Mouse (Mus musculus) gastrocnemius, postnatal 25 days (tissue): ENCODE data around the gene Sectm1a. TPM values are rescaled to one million over a fixed set of nuclear protein-coding genes. Genes with fewer than 3 reads are reported as not detected.
"Not testable (repeated sequence)": the region's sequence is repeated elsewhere in the genome, so short reads cannot be mapped to it uniquely, and the experiment has no call there.

Experiments used
- DNase-seq: peaks from one replicate; pipeline ENCODE4 v3.0.0; 2022
- long read RNA-seq, 2 experiments: library from polyadenylated mRNA; stranded (forward); transcript quantifications; one replicate each; pipeline ENCODE4 v2.0.0; 2021
- total RNA-seq, 2 experiments: library from RNA; stranded (reverse); gene quantifications; 1 replicate in 1 of 2; 2 replicates in 1 of 2; pipeline ENCODE4 v1.2.3; 2021

Sectm1a gene
- not detected for total RNA-seq
- long read RNA-seq, experiment 1 = 0 reads
- long read RNA-seq, experiment 2 = 0 reads

DNA sequence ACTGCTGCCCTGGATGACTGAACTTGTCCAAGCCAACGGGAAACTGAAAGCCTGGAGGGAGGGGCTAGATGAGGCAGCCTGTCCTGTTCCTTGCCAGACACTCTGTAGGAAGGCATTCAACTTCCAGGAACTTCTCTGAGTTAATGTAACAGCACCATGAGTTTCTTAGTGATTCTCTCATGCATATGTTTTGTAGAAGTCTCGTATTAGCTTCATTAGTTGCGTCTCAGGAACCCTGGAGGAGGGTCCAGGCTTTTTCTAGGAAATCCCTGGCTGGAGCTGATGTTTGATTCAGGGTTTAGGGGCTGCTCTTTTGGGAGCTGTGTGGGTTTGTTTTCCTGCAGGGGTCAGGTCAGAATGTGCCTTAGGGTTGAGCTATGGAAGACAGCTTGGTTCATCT, at the start of gene Sectm1a:
Gene Sectm1a, minus strand, starts transcription at position 101 of the 400 bp plus-strand sequence.
- DNase-seq = no peak

DNA sequence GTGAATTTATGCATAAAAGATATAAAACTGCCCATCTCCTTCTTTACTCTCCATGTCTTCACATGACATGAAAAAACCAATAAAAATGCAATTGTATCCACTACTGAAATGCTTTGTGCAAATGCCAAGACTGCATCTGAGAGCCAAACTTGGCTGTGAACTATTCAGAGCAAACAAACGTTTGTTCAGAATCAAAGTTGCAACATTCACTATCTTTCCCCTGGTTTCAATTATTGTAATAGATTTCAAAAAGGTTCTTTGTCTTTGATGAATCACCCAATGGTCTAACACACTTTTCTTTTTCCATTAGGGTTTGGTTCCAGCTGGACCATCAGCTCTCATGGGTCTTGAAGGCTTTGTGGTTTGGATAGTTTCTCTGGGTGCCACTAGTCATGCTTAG, 48.6 kb upstream of the Sectm1a start:
- DNase-seq = no peak

DNA sequence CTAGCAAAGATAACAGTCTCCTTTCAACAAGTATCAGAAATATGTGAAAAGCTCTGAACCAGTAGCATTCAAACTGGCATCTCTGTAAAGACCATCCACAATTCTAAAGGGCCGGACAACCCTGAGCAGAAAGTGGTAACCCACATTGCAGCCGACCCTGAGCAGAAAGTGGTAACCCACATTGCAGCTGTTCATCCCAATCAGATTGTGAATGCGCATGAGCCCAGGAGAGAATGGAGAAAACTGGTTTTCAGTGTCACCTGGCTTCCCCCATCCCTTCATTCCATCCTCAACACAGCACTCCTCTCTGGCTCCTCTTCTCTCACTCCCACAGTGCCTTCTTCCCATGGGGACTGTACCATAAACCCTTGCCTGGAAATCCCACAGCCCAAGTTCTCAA, 46.4 kb upstream of the Sectm1a start:
- DNase-seq = no peak

DNA sequence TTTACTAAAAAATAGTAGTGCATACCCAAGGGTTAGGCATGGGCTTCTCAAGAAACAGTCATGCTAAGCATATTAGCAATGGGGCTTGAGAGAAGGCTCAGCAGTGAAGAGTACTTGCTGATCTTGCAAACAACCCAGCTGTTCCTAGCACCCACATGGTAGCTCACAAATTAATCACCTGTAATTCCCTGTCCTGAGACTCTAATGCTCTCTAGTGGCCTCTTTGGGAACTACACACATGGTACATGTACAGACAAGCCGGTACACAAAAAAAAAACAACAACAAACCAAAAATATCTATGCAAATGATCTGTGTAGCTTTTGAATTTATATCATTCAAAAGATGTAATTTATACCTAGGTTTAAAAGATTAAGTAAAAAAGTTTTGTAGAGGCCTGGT, 45.4 kb upstream of the Sectm1a start:
- DNase-seq = no peak

DNA sequence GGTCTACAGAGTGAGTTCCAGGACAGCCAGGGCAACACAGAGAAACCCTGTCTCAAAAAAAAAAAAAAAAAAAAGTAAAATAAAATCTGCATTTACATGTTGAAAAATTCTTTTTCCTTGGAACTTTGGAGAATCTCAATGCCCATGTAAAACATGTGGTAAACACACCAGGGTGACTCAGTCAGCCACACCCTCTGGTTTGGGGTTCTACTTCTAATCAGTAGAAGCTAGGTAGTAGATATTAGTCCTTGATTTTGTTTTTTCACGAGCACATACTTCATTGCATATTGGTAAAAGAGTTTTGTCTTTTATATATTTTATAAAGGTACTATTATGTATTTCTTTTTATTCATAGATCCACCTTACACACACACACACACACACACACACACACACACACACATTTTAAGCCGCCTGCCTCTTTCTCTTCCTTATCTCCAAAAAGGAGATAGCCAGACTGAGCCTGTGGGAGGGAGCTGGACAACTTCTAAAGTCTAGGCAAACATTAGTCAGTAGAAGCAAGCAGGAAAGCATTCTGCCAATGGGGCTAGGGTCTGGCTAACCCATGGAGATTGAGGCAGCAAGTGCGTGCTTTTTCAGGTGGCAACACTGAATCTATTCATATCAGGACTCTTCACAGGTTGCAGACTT, 44.6 kb upstream of the Sectm1a start:
- DNase-seq = no peak

DNA sequence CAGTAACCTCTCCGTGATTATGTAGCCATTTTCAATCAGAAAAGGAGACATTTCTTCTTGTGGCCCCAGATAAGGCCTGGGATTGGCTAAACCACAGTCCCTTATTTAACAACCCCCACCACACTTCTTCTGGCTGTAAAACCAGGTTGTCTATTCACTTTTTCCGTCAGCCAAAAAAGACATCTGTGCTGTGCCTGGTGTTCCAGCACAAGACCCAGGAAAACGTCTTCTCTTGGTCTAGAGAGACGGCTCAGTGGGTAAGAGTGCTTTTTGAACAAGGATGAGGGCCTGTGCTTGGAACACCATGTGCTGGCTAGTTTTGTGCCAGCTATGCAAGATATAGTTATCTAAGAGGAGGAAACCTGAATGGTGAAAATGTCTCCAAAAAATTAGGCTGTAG, 42.4 kb upstream of the Sectm1a start:
- DNase-seq = no peak

DNA sequence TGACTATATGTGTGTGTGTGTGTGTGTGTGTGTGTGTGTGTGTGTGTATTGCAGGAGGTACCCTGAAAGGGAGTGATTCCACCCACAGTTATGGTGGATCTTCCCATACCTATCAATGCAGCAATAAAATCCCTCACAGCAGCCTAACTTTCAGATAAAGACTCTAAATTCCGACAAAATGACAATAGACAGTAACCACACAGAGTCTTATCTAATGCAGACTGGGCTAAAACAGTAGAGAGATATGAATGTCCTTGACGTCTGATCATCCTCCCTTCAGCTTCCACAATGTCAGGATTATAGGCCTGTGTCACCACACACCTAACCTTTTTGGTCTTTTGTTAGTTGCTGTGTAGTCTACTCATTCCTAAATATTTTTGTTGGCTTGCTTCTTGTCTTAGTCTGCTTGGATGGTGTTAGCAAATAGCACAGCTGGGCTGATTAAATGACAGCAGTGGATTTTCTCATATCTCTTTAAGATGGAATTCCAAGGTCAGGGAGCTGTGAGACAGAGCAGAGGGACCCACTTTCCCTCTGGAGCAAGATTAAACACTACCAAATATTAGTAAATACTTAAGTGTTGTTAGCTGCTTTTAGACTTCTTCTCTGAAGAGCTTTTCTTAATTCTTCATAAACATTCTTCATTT, 41.1 kb upstream of the Sectm1a start:
- DNase-seq = no peak

DNA sequence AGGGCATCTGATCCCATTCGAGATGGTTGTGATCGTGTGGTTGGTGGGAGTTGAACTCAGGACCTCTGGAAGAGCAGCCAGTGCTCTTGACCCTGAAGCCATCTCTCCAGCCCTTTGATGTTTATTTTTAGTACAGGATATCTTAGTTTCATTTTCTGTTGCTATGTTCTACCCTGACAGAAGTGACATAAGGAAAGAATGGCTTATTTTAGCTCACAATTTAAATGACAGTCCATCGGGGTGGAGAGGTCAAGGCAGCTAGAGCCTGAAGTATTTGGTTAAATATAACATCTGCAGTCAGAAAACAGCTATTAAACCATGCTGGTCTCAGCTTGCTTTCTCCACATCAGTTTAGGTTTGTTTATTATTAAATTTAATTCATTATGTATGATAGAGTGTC, 40.1 kb upstream of the Sectm1a start:
- no peak for DNase-seq

DNA sequence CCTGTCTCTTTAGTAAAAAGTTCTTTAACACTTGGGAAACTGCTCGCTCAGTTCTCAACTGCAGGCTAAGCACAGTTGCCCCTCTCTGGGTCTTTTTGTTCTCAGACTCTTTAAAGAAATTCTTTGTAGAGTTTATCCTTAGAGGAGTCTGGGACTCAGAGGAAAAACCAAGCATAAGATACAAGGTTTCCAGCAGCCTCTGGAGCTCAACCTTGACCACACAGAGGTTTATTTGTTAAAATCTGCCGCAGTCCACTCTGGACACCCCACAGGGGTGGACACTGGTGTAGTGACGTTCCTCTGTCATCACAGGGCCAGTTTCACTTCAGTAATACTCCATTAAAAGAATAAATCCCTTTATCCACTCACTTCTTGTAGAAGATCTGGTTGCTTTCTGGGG, 37.6 kb upstream of the Sectm1a start, which contains the start of gene Tex19.2:
Gene Tex19.2, minus strand, starts transcription at position 101 of the 400 bp plus-strand sequence.
- no peak for DNase-seq

DNA sequence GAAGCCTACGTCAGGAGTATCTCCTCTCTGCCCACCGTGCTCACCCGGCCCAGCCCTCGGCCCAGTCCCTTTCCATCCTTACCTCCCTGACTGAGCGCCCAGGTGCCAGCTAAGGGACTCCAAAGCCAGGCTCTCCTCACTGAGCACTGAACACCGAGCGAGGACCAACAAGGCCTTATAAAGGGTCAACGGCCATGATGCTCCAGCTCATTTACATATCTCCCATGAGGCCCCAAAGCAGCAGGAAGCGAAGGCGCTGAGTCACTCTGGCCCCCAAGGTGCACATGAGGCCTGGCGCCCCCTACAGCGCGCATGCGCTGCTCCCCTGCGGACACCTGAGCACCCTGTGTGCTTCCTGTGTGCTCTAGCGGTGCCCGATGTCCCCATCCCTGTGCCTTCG, 37.1 kb upstream of the Sectm1a start:
- DNase-seq = no peak

DNA sequence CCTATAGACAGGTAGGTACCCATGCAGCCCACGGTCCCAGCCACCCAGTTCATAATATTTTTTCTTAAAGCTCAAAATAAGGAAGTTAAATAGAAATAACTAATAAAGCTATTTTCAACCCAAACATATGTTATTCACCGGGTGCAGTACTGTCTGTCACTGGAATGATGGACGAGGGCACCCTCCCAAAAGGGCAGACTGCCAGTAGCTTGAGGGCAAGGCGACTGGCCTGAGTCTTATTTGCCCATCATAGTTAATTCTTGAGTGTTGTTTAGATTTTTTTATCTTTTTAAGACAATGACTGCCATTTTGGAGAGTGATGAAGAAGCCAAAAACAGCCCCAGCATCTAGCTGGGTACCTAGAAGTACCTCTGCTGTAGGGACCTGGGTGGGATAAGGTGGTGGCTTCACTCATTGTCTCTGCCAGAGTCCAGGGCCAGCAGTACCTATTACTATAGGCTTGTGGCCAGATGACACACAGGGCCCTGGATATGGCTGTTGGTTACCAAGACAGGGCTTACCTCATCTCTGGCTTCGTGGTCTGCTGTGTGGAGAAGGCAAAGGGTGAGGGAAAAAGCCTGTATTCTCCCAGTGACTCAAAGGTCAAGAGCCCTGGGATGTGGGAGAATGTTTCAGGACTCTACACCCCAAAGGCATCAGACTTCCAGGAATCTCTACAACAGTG, 31.2 kb upstream of the Sectm1a start:
- no peak for DNase-seq

DNA sequence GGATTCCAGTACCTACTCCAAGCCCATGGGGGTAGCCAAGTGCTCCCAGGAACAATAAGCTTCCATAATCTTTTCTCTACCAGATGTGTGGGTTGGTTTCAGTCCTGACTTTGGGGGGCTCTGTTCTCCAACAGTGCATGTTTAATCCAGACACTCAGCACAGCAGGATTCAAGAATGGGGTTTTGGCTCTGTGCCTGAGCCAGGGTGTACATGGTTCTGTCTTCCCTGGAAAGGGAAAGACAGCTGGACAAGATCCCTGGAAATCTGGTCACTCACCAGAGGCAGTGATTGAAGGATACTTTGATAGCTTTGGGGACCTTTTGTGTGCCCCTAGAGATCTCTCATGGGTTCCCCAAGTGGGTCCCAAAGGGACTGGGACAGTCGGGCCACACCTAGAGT, 30.6 kb upstream of the Sectm1a start:
- DNase-seq = no peak

DNA sequence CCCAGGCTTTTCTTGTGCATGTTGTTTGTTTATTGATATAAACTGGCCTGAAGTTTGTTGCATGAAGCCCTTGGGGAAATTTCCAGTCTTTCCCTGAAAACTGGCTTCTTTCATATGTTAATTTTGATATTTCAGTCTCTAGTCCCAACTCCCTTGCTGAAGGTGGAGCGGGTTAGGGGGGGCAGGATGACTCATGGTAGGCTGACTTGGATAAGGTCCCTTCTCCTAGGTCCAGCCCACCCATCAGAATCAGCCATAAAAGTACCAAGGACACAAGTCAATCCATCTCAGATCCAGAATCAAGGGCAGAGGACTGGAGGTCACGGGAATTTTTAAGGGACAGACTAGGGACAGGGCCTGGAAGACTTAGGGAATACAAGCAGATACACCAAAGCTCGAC, 30.0 kb upstream of the Sectm1a start:
- DNase-seq = no peak

DNA sequence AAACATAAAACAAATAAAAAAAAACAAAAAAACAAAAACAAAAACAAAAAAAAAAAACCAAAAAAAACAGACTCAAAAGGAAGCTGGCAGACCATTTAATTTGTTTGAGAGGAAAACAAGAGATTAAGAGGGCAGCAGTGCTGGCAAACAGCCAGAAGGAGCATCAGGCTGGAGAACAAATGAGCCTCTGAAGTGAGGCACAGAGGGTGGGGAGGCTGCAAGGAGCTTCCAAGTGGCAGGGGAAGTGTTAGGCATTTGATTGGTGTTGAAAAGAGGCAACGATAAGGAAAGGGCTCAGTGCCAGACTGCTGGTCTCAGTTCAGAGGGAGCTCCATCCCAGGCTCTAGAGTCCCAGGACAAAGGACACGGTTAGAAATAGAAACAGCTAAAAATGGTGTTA, 29.0 kb upstream of the Sectm1a start:
- DNase-seq = no peak

DNA sequence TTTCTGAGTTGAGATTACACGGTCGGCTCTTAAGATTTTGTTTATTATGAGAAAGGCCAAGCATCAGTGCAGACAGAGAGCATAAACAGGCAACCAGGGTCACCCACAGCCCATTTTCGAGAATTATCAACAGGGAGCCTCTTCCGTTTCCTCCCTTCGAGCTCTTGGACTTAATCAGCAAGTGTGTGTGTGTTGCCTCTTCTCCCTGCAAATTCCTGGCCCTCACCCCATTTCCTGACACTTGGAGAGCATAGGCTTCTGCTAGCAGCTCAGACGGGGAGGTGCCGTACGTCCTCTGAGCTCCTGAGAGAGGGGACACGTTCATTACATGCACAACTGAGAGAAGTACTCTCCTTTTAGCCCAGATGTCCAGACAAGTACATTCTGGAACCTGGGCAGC, 27.0 kb upstream of the Sectm1a start:
- DNase-seq = no peak

DNA sequence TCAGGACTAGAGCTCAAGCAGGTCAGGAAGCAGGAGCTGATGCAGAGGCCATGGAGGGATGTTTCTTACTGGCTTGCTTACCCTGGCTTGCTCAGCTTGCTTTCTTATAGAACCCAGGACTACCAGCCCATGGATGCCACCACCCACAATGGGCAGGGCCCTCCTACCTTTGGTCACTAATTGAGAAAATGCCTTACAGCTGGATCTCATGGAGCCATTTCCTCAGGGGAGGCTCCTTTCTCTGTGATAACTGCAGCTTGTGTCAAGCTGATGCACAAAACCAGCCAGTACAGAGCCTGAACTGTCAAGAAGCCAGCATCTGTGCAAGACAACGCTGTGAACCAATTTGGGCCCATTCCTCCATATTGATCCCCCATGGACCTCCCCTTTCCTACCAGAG, 26.2 kb upstream of the Sectm1a start:
- DNase-seq = not testable (repeated sequence)

DNA sequence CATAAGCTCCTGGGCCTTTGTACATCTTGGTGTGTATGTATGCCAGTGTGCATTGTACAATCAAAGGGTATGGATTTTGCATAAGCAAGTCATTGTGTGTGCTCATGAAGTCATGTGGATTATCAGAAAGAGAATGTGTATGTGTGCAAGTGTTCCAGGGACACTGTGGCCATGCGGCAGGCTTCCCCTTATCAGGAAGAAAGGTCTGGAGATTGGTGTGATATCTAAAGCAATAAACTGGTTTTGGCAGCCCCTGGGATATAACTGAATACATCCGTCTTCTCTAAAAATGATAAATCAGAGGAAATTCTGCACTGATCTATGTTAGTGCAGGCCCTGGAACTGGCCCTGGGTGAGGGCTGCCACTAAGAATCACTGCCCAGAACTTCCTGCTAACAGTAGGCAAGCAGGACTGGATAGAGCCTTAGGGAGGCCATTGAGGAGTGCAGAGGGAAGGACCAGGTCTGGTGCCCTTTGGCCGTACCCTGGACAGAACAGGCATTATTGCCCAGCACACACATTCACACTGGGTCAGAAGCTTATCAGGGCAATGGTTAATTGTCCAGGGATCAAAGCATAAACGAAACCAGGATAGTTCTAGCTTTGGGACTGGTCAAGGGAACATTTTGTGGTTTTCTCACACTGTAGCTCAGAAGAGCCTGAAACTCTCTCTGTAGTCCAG, 20.2 kb upstream of the Sectm1a start:
- DNase-seq = no peak

DNA sequence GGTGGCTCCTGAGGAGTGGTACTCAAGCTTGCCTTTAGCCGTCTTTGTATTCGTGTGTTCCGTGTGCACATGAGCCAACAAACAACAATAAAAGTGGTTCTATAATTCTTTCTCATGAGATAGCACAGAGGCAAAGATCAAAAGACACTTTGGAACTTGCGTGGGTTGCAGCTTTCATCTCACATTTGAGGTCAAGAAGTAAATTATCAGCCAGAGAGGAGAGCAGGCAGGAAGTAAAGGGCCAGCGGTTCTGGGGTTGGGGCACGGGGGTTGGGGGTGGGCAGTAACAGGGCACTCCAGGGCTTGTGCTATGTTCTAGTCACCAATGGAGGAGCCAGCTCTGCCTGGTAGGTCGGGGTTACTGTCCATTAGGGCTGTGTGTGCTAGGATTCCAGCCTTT, 19.7 kb upstream of the Sectm1a start:
- DNase-seq = no peak

DNA sequence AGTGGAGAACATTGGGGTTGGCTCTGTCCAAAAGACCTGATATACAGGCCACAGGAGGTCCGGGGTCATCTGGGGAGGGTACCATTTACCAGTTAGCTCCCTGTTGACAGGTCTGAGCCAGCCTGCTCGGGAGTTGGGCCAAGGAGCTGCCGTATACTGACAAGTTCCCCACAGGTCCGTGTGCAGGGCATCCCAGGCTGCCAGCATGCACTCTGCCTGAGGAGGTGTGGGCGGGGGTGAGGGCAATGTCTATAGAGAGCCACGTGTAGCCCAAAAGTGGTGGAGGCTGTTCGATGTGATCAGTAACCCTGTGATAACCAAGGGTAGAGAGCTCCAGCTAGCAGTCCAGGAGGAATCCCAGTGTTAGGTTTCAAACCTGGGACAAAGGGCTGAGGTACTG, 18.7 kb upstream of the Sectm1a start:
- DNase-seq = no peak

DNA sequence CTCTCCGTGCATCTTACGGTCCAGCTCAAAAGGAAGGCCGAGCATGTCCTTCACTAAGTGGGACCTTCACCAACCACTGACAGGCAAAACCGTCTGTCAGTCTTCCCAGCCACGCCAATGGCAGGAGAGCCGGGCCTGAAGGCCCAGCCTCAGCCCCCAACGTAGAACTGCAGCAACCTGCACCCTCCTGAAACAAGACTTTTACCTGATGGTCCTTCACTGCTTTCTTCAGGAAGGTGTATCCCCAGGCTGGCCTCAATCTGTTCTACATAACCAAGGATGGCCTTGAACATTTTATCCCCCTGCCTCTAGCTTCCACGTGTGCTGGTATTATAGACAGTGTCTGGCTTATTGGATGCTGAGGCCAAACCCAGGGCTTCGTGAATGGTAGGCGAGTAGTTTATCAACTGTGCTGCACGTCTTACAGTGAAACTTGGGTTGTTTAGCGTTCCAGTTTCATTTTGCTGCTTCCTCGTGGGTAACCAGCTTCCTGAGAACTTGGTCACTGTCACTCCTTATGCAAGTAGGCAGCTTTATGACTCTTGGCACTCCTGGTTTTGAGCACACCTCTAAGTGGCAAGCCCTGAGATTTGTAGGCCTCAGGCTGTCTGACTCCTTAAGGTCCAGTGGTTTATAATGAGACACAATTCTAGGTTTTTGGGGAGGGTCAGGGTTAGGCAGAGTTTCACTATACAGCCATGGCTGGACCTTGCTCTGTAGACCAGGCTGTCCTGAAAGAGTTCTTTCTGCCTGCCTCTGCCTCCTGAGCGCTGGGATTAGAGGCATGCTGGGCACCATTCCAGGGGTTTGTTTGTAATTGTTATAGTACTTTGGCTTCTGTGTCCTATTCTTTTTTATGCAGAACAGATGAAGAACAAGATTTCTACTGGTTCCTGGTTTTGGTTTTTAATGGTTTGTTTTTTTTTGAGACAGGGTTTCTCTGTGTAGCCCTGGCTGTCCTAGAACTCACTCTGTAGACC, 11.9 kb upstream of the Sectm1a start:
- DNase-seq = no peak

DNA sequence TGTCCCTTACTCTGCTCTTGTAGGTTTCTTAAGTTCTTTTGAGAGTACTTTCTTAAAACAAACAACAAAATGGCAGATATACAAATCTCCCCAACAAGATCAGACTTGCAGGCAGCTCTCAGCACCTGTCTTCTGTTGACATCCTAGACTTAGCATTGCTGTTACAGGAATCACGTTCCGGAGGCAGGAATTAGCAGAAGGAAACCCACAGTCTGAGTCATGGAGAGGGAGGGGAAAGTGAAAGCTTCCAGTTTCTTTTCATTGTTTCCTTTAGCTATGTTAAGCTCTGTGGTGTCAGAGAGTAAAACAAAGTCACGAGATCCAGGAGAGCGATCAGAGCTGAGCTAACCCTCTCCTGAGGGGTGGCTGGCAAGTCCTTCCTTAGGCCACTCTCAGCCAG, 9.9 kb upstream of the Sectm1a start:
- no peak for DNase-seq
